Mouse (Mus musculus): Measurements from ENCODE around the gene Atrnl1.
A peak's percentile ranks its signal among the peaks of the same experiment; 100 is the strongest.

Atrnl1 gene

DNA sequence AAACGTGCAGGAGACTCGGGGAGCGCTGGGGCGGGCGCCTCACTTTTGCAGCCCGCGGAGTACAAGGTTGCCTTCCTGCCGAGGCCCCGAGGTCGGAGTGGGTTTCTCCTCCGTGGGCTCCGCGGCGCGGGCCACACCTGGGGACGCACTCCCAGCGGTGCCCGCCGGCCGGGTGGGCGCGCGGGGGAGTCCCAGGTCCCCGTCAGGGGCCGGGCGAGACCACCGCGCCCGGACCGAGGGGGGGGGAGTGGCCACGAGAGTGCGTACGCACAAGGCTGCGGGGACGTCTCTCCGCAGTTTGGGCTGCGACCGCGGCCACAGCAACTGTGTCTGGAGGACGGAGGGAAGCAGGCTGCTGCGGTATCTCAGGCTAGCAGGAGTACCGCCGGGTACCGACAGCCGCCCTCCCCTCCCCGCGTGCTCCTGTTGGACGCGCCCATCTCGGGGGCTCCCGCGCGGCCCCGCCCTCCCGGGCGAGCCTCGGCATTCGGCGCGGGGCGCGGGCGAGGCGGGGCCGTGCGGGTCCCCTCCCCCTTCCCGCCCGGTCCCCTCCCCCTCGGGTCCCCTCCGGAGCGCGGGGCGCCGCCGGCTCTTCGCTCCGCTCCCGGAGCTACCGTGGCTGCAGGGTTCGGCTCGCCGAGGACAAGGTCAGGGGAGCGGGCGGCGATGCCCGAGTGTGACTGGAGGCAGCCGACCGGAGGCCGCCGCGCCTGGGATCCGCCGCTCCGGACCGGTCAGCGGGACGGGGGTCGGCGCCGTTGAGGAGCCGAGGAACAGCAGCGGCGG, at the start of gene Atrnl1:
Gene Atrnl1 (plus strand): TSS at position 559 of the 786 bp plus-strand sequence.
- DNase-seq (ENCODE audit: low spot score in 2 of 2) = peak; percentile 79 to 84

DNA sequence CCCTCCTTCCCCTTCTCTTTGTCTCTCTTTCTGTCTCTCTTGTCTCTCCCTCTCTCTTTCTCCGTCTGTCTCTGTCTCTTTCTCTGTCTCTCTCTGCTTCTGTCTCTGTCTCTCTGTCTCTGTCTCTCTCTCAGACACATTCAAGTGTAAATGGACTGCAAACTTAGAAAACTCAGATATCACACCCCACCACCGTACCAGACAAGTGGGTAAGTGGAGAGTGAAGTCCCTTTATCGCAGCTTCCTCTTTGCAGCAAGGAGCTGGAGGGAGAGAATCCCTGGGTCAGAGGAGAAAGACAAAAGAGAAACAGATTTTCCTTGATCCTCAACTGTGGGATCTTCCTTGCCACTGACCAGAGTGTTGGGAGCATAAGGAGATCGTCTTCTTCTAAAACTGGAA, 49.3 kb upstream of the Atrnl1 start:
- no peak for DNase-seq (ENCODE audit: low spot score in 2 of 2)

DNA sequence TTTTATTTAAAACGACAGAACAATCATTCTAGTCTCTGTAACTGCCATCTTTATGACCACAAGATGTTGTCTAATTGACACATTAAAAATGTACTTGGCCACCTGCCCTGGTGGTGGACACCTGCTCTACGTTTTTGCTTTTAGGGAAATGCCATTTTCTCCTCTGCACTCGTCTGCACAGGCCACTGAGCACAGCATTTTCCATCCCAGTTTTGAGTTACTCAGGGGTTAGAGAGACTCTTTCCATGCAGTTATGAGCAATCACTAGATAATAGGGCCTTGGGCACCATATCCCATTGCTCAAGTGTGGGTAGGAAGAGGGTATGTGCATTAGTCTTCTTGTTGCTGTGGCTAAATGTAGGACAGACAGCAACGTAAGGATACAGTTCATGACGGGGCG, 41.8 kb upstream of the Atrnl1 start:
- no peak for DNase-seq (ENCODE audit: low spot score in 2 of 2)

DNA sequence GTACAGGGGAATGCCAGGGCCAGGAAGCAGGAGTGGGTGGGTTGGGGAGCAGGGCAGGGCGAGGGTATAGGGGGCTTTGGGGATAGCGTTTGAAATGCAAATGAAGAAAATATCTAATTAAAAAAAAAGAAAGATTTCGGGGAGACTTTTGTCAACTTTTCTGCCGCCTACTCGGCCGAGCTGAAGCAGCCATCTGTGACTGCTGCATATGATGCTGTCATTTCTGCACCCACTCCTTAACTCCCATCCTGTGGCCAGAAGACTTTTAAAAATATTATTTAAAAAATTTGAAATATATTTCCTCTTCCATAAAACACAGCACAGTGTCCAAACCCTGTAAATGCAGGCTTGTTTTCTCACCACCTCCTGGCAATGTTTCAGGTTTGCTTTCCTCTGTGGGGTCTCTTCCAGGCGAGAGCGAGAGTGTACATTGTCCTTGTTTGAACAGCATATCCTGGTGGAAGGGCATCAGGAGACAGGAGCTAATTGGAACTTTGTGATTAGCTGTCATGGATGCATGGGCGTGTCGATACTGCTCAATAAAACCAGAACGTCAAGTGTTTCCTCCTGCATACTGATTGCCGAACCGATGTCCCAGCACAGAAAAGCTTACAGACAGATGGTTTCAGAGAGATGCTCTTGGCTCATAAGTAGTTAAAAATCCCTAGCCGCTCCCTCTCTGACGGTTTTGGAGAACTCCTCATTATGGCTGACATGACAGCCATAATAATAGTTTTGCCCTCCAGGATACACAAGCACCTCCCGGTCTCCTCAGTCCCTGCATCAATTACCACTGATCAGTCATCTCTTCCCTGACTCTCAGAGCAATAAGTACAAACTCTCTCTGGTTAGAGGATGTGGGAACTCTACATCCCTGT, 38.2 kb upstream of the Atrnl1 start:
- DNase-seq (ENCODE audit: low spot score in 2 of 2) = no peak

DNA sequence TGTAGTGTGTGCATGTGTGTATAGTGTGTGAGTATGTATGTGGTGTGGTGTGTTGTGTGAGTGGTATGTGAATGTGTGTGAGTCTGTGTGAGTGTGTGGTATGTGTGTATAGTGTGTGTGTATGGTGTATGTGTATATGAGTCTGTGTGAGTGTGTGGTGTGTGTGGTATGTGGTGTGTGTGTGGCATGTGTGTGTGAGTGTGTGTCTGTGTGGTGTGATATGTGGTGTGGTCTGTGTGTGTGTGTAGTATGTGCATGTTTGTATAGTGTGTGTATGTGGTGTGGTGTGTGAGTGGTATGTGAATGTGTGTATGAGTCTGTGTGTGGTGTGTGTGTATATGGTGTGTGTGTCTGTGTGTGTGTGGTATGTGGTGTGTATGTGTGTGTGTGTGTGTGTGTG, 37.4 kb upstream of the Atrnl1 start:
- DNase-seq (ENCODE audit: low spot score in 2 of 2) = no peak

DNA sequence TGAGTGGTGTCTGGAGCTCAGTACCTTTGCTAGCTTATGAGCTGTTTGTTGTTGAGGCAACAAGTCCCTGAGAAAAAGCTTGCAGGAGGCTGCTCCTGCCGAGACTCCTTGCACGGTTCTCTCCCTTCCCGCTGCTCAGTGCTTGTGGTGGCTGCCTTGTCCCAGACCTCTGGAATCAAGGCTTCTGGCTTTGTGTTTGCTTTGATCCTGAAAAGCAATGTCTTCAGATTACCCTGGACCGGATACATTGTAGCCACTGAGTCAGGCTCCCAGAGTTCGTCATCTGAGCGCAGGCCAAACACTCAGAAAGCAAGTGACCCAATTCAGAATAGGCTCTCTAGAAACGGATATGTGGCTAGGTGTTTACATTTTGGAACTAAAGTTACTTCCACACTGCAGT, 35.8 kb upstream of the Atrnl1 start:
- no peak for DNase-seq (ENCODE audit: low spot score in 2 of 2)

DNA sequence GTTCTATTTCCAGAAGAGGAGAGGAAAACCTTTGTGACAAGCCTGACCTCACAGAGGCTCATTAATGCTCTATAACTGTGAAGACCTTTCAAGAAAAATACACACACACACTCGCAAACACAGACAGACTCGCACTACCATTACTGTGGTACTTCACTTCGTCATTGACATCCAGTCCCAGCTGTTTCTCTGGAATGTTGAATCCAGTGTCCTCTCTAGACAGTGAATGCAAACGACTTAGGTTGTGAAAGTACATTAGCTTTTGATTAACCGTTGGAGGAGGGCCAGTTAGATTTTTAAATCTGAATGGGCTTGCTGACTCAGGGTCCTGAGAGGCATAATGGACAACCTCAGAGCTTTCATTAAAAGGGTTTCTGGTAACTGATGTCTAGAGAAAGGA, 34.0 kb upstream of the Atrnl1 start:
- no peak for DNase-seq (ENCODE audit: low spot score in 2 of 2)

DNA sequence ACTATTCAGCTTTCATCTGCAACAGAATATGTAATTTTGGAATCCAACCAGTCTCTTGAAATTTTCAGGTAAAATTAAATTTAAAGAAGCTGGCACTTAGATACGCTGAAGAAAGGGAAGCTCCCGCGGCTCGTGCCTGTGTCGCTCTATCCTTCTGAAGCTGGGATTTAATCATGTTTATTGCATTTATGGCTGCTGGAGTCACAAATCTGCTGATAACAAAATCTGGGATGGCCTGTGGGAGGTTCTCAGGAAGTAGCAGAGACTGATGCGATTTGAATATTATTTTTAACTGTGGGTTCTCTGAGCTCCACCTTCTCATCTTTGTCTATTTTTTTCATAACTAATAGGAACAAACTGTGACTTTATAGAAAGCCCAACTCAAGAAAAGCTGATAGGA, 33.6 kb upstream of the Atrnl1 start:
- DNase-seq (ENCODE audit: low spot score in 2 of 2) = no peak

DNA sequence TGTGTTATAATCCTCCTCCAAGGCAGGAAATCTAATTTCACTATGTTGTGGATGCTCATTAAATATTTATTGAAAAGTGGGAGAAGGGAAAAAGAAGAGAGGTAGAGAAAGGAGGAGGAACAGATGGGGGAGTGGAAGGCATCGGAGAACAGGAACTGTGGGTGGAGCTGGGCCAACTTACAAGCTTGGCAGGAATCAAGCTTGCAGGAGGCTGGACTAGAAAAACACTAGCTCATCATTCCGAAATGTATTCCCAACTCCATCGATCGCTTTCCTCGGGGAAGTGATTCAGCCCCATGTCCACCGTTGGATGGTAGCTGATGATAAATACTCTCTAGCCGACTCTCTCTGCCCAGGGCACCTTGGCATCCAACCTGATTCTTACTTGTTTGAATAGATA, 29.9 kb upstream of the Atrnl1 start:
- peak in 1 of 2 experiments; percentile 26 for DNase-seq (ENCODE audit: low spot score in 2 of 2)

DNA sequence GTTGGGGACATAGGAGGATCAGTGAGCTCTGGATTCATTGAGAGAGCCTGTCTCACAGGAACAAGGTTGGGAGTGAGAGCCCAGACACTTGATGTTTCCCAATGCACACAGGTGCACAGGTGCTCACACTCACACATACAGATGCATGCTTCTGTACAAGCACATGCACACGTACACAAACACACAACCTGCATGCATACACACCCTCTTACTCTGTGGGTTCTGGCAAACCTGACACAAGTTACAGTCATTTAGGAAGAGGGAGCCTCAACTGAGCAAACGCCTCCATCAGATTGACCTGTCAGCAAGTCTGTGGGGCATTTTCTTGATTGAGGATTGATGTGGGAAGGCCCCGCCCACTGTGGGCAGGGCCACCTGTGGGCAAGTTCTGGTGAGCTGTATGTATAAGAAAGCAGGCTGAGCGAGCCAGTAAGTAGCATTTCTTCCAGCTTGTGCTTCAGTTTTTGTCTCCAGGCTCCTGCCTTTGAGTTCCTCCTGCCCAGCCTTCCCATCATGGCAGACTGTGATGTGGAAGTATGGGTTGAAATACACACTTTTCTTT, 25.5 kb upstream of the Atrnl1 start:
- DNase-seq (ENCODE audit: low spot score in 2 of 2) = no peak

DNA sequence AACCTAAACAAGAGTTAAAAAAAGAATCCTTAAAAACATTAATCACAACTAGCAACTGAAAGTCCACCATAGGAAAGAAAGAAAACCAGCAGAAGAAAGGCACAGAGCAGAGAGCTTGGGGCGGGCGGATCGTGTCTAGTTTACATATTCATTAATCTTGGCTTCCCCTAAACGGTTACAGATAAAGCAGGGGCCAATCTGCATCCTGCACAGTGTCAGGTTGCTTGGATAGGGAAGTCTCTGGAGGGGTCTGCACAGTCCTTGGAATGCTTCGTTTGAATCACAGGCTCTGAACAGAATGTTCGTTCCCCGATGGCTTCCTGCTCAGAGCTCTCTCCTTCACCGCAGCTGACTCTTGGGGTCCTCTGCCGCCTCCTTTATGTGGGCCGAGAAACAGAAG, 24.7 kb upstream of the Atrnl1 start:
- no peak for DNase-seq (ENCODE audit: low spot score in 2 of 2)

DNA sequence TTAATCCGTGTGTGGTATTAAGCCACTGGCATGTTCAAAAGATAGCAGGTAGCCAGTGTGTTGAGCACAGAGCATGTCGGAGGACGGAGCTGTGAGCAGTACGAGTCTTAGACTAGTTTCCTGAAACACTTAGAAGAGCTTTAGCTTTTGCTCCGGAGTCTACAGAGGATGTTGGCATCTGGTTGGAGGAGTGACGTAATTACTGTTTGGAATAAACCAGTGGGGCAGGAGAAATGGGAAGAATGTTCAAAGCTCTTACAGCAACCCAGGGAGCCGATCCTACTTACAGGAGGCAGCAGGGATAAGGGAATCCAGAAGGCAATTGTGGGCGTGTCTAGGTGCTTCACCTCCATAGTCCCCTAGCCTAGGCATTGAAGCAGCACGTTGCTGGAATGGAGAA, 21.3 kb upstream of the Atrnl1 start:
- no peak for DNase-seq (ENCODE audit: low spot score in 2 of 2)

DNA sequence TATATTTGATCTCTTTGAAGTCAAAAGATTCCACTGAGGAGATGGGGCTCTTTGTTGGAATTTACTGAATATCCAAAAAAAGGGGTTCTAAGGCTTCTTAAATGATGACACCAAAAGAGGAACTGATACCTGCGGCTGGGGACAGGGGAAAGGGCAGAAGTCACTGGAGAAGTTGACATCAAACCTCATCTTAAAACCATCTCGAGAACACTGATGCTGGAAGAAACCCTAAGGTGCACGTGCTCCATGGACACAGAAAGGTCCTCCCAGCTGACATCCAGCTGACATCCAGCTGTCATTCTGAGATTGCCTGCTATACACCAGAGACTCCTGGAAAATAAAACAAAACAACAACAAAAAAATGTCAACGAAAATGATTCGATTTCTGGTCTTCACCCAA, 19.9 kb upstream of the Atrnl1 start:
- no peak for DNase-seq (ENCODE audit: low spot score in 2 of 2)

DNA sequence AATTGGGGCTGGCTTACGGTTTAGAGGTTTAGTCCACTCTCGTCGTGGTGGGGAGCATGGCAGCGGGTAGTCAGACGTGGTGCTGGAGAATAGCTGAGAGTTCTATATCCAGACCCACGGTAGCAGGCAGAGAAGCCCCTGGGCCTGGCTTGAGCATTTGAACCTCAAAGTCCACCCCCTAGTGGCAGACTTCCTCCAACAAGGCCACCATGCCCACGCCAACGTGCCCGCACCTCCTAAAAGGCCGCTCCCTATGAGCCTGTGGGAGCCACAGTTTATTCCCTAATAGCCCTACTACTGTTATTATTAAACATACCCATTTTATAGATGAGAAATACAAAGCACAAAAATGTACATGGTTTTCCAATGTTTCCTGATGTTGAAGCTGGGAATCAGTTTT, 19.2 kb upstream of the Atrnl1 start:
- DNase-seq (ENCODE audit: low spot score in 2 of 2) = no peak

DNA sequence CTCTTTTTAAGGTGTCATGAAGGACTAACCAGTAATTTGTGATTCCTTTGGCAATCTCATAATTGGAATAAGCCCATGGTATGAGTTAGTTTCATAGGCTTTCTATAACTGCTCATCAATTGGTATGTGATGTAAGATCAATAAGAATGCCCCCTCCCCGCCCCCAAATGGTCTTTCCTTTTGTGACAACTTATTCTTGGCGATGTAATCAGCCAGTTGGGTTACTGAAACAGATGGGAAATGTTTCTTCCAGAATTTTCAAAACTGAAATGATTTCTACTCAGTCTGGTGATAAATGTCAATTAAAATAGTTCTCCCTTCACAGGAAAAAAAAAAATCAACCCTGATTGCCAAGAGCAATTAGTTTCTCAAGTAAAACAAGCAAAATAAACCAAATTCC, 18.5 kb upstream of the Atrnl1 start:
- DNase-seq (ENCODE audit: low spot score in 2 of 2) = no peak

DNA sequence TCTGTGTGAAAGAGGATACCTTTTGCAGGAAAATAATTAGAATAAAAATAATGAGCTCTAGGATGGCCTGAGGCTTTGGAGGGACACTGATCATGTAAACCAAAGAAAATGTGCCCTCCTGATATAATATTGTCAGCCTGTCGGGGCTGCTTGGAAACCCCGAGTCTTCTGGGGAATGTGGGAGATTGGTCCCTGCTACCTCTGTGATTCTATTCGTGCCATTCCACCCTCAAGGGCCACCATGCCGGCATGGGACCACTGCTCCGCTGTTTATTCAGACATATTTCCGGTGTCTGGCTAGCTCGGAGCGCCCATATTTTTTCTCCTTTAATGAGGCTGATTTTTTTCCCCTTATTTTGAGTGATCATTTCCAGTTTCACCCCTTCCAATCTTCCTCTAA, 11.7 kb upstream of the Atrnl1 start:
- DNase-seq (ENCODE audit: low spot score in 2 of 2) = no peak

DNA sequence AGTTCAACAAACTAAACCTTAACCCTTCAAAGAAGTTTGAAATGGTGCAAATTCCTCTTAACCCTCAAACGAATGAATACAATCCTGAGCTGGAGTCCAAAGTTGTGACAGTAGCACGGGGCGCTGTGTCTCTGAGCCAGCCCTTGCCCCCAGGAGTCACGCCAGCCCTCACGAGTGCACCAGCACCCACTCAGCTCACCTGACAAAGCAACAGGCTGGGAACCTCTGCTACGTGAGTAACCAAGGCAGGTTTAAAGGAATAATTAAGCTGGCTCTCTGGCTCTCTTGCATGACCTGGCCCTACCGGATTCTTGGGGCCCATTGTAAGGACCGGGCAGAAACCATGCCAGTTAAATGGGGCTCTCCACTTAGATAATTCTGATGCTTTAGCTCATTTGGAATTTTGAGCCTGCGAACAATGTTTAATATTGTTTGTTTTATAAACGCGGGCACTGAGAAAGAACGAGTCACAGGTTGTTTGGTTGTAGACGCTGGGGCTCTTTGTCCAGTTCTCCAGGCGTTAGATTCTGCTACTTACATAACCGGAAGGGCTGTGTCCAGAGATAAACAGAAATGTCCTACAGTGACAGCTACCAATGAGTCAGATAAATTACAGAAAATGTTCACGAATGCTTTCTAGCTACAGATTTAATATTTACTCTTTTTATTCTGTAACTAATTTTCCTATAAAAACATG, 10.5 kb upstream of the Atrnl1 start:
- DNase-seq (ENCODE audit: low spot score in 2 of 2) = no peak

DNA sequence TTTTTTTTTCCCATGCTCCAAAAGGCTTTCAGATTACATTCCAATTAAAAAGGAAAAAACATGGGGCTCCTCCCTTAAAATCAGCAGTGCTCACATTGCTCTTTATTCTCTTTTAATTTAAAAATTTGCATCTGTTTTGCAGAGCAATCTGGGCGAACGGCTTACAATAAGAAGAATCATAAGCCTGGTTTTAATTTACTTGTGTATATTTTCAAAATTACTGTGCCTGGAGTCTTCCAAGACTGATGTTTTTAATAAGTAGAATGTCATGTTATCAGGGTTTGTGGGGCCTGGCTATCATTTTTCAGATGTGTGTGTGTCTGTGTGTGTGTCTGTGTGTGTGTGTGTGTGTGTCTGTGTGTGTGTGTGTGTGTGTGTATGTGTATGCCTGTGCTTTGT, 9.9 kb upstream of the Atrnl1 start:
- no peak for DNase-seq (ENCODE audit: low spot score in 2 of 2)

DNA sequence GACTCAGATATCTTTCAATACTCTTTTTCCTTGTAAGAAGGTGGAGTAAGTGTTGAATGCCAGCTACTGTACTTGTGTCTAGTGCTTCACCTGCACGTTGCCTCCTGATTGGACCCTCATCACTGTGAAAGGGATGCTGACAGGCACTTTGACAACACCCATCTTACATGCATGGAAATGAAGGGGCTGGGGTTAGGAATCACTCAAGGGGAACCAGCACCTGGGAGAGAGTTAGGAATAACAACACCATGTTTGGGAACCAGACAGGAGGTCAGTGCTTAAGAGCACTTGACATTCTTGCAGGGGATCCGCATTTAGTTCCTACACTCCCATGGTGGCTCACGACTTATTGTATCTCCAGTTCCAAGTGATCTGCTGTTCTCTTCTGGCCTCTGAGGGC, 7.2 kb upstream of the Atrnl1 start:
- DNase-seq (ENCODE audit: low spot score in 2 of 2) = no peak

DNA sequence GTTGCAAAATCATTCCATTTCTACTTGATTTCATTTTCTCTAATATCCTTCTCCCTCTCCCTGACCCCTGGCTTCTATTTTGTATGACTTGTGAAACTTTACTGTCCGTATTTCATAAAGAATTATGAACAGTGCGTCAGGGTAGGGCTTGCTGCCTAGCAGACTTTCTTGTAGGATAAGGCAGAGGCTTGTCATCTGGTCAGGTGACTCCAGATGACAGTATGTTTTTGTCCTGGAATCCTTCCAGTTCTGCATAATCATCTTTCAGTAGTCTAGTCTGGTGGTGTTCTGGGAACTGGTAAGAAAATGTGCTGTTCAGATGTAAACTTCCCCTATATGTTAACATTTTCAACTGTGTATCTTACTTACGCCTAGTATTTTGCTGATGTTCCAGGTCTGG, 4.9 kb upstream of the Atrnl1 start:
- no peak for DNase-seq (ENCODE audit: low spot score in 2 of 2)

DNA sequence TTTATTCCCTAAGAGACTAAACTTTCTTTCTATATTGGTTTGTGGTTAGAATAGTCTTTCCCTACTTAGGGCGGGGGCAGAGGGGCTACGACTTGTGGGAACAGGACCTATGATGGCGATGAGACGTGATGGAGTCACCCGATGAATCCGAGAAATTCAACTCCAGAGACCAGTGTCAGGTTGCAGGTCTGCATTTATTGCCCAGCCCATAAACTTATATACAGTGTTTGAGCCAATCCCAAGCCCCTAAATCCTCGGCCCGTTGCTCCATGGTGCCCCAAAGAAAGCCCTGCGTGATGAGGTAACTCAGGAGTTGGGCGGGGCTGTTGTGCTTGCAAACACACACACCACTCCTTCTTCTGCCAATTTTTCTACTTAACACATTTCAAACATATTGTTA, 4.5 kb upstream of the Atrnl1 start:
- no peak for DNase-seq (ENCODE audit: low spot score in 2 of 2)

DNA sequence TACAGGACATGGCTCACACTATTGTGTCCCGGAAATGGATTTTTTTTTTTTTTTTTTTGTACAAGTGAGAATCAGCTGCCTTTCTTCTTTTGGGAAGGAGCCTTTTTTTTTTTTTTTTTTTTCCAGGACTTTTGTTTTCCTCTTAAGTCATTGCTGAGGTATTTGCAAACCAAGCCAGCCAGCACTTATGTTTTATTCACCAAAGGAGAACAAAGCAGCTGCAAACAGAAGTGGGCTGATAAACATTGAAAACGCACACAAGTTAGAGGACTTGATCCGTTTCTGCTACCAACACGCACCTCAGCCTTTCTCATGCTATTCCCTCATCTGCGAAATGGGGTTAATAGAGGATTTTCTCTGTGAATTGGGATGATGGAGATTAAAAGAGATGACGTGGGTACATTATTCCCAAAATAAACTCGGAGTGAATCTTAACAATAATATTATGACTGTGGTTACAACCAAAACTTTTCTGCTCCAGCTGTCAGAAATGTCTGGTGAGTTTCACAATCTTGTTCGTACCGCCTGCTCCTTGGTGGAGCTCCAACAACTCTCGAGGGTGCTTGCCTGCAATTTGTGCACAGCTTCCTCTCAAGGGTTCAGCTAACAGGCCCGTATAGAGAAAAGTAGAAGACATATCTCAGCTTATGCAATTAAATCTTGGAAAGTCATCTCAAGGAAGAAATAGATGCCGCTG, 1.3 kb upstream of the Atrnl1 start:
- DNase-seq (ENCODE audit: low spot score in 2 of 2) = peak in 1 of 2 experiments; percentile 66
